Mouse (Mus musculus) bone marrow, adult 2 months (tissue): ENCODE results near the gene B3gnt2.

ENCODE experiments used
- CTCF ChIP-seq: fragments of 200-500 bp; IDR thresholded peaks from 2 replicates; pipeline ENCODE4 v1.5.1; 2011; ENCODE audit warnings: low read length, control low read depth; ENCODE audit not compliant: control insufficient read depth, insufficient read depth
- POLR2A ChIP-seq: fragments of 200-500 bp; IDR thresholded peaks from 2 replicates; pipeline ENCODE4 v1.6.1; 2011; ENCODE audit warnings: low read depth, mild to moderate bottlenecking, control low read depth, low read length, borderline replicate concordance; ENCODE audit not compliant: control insufficient read depth

- TF ChIP-seq POLR2A, result no peak
- no peak for TF ChIP-seq CTCF
Observed at GRCm38 (mm10) chr11:22787833-22788232, 72.9 kb downstream of the B3gnt2 start.
